Mouse (Mus musculus): ENCODE measurements around the gene Oas1h. TPM values are rescaled to one million over a fixed set of nuclear protein-coding genes. Genes with fewer than 3 reads are reported as not detected.
A peak's percentile ranks its signal among the peaks of the same experiment; 100 is the strongest.

Oas1h gene
- polyA plus RNA-seq, 1 experiment from 2014 or later: not detected

GRCm38 (mm10) chr5:120844713-120845112 lies 16.5 kb upstream of the Oas1h start:
- Histone ChIP-seq H3K27ac (ENCODE audit: low read depth, low read length) (no peak overlapping the region), H3K9ac (ENCODE audit: low read depth, low read length) (no peak overlapping the region), H3K4me2 (replicated peaks; ENCODE audit: low read depth, low read length) (no peak overlapping the region), H3K4me1 (replicated peaks; ENCODE audit: control insufficient read depth, insufficient read depth, low read length) (no peaks in the 10 kb centered on the region), H3K9me3 (ENCODE audit: control insufficient read depth, low read length) (no peaks in the 10 kb centered on the region), H3K4me3 (ENCODE audit: low read depth, low read length) (no peak overlapping the region), H3K27me3 (ENCODE audit: control insufficient read depth, insufficient read depth, low read length) (no peaks in the 10 kb centered on the region), H3K36me3 (ENCODE audit: control insufficient read depth, insufficient read depth, low read length) (no peaks in the 10 kb centered on the region)
- DNase-seq (ENCODE audit: low spot score) (no peak), ATAC-seq (ENCODE audit: low FRiP score) (no peak)
- WGBS: 84% methylated on average over 3 of the region's 3 CpGs

GRCm38 (mm10) chr5:120847067-120847466 lies 14.2 kb upstream of the Oas1h start, which contains the start of gene Oas1f:
Oas1f (plus strand) TSS chr5:120847367.
- H3K36me3 ChIP-seq (ENCODE audit: control insufficient read depth, insufficient read depth, low read length): no peaks in the 10 kb centered on the region
- WGBS: 81% methylated on average over 4 of the region's 4 CpGs
- no peak within 1 kb of the TSS for H3K27ac ChIP-seq (ENCODE audit: low read depth, low read length)
- DNase-seq (ENCODE audit: low spot score): no peak
- no peaks in the 10 kb centered on the region for H3K27me3 ChIP-seq (ENCODE audit: control insufficient read depth, insufficient read depth, low read length)
- no peak within 1 kb of the TSS for H3K9ac ChIP-seq (ENCODE audit: low read depth, low read length)
- no peaks in the 10 kb centered on the region for H3K9me3 ChIP-seq (ENCODE audit: control insufficient read depth, low read length)
- H3K4me1 ChIP-seq (replicated peaks; ENCODE audit: control insufficient read depth, insufficient read depth, low read length): no peaks in the 10 kb centered on the region
- no peak for ATAC-seq (ENCODE audit: low FRiP score)
- no peak within 1 kb of the TSS for H3K4me3 ChIP-seq (ENCODE audit: low read depth, low read length)
- H3K4me2 ChIP-seq (replicated peaks; ENCODE audit: low read depth, low read length): no peak within 1 kb of the TSS

- Histone ChIP-seq H3K27ac (ENCODE audit: low read depth, low read length) (no peak overlapping the region), H3K4me2 (replicated peaks; ENCODE audit: low read depth, low read length) (no peak overlapping the region), H3K4me1 (replicated peaks; ENCODE audit: control insufficient read depth, insufficient read depth, low read length) (no peaks in the 10 kb centered on the region), H3K4me3 (ENCODE audit: low read depth, low read length) (no peak overlapping the region), H3K36me3 (ENCODE audit: control insufficient read depth, insufficient read depth, low read length) (no peaks in the 10 kb centered on the region), H3K9ac (ENCODE audit: low read depth, low read length) (no peak overlapping the region), H3K9me3 (ENCODE audit: control insufficient read depth, low read length) (no peaks in the 10 kb centered on the region; the same call in 1 of the 2 replicates), H3K27me3 (ENCODE audit: control insufficient read depth, insufficient read depth, low read length) (no peaks in the 10 kb centered on the region)
- ATAC-seq (ENCODE audit: low FRiP score) (no peak), DNase-seq (ENCODE audit: low spot score) (peak; percentile 59)
- 62% methylated on average over 3 of the region's 3 CpGs for WGBS
These were observed 11.6 kb upstream of the Oas1h start for GRCm38 (mm10) chr5:120849601-120850136.

DNA sequence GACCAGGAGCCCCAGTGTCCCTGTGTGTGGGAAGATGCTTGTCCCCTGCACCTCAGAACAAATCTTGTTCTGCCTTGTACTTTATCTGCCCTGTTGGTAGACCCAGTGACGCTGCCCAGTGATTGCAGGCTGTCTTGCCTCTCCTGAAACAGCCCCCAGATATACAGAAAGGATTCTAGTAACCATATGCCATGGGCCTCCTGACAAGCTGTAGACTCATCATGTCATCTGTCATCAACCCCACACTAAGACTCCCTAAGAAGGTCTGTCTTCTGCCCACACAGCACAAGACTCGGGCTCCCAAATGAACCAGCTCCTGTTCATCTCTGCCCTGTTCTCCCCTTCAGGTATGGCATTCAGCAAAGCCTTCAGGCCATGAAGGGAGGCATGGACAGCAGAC lies 2.0 kb upstream of the Oas1h start:
- ATAC-seq (ENCODE audit: low FRiP score): no peak
- WGBS: 86% methylated on average over 2 of the region's 2 CpGs

DNA sequence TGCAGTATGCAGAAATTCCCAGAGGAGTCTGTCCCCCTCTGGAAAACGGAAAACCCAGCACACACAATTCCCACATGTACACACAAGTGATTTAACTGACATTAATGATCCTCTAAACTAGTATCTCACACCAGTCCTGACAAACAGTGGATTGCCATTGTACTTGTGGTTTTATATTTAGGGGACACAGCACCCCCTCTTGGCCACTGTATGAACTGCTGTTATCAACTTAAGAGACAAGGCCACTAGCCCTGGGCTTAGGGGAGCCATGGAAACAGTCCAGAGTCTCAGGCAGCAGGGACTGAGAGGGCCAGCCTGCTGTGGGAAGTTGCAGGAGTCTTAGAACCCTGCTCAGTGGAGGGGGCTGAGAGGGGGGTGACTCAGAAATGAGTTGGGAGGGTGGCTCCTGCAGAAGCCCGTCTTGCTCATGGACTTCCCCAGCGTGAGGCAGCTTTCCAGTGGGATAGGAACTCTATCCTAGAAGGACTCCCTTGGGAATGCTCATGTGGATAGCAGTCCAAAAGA lies 4.2 kb downstream of the Oas1h start:
- no peak overlapping the region for H3K4me3 ChIP-seq (ENCODE audit: low read depth, low read length)
- no peak overlapping the region for H3K27ac ChIP-seq (ENCODE audit: low read depth, low read length)
- H3K9me3 ChIP-seq (ENCODE audit: control insufficient read depth, low read length): no peaks in the 10 kb centered on the region
- H3K36me3 ChIP-seq (ENCODE audit: control insufficient read depth, insufficient read depth, low read length): no peaks in the 10 kb centered on the region
- H3K9ac ChIP-seq (ENCODE audit: low read depth, low read length): no peak overlapping the region
- H3K27me3 ChIP-seq (ENCODE audit: control insufficient read depth, insufficient read depth, low read length): no peaks in the 10 kb centered on the region
- H3K4me2 ChIP-seq (replicated peaks; ENCODE audit: low read depth, low read length): no peak overlapping the region
- H3K4me1 ChIP-seq (replicated peaks; ENCODE audit: control insufficient read depth, insufficient read depth, low read length): no peaks in the 10 kb centered on the region
- ATAC-seq (ENCODE audit: low FRiP score) (no peak), DNase-seq (ENCODE audit: low spot score) (peak; percentile 46)
- 74% methylated on average over 3 of the region's 3 CpGs for WGBS

More for the DNA sequence above, 2.0 kb upstream of the Oas1h start:
- H3K9ac ChIP-seq (ENCODE audit: low read depth, low read length): no peak overlapping the region
- no peaks in the 10 kb centered on the region for H3K36me3 ChIP-seq (ENCODE audit: control insufficient read depth, insufficient read depth, low read length)
- no peak overlapping the region for H3K4me2 ChIP-seq (replicated peaks; ENCODE audit: low read depth, low read length)
- H3K4me1 ChIP-seq (replicated peaks; ENCODE audit: control insufficient read depth, insufficient read depth, low read length): no peaks in the 10 kb centered on the region
- H3K4me3 ChIP-seq (ENCODE audit: low read depth, low read length): no peak overlapping the region
- H3K9me3 ChIP-seq (ENCODE audit: control insufficient read depth, low read length): no peaks in the 10 kb centered on the region; the same call in 1 of the 2 replicates
- no peak for DNase-seq (ENCODE audit: low spot score)
- H3K27ac ChIP-seq (ENCODE audit: low read depth, low read length): no peak overlapping the region
- no peaks in the 10 kb centered on the region for H3K27me3 ChIP-seq (ENCODE audit: control insufficient read depth, insufficient read depth, low read length)

DNA sequence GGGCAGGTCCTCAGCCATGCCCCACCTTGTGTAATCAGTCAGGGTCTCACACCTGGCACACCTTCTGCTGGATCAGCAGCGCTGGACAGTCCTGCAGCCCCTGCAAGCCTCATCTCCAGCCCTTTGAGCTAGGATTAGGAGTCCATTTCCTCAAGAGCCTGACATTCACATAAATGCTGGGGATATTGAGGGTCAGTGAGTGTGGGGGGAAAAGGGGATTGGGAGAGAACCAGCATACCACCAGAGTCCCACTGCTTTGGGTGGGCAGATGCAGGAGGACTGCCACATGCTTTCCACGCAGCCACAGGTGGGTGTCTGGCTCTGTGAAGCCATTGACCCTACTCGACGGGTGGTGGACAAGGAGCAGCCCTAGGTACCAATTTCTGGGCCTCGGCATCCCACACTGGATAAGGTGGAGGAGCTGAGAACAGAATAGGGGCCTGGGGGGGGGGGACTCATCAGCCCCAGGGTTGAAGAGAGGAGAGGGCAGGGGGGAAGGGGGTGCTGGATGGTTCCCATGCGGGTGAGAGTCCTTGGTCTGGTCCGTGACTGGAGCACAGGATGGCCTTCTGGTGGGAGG lies 8.3 kb downstream of the Oas1h start:
- WGBS: 83% methylated on average over 7 of the region's 7 CpGs
- no peaks in the 10 kb centered on the region for H3K27me3 ChIP-seq (ENCODE audit: control insufficient read depth, insufficient read depth, low read length)
- no peak overlapping the region for H3K27ac ChIP-seq (ENCODE audit: low read depth, low read length)
- DNase-seq (ENCODE audit: low spot score) (no peak), ATAC-seq (ENCODE audit: low FRiP score) (no peak)
- H3K36me3 ChIP-seq (ENCODE audit: control insufficient read depth, insufficient read depth, low read length): no peaks in the 10 kb centered on the region
- no peak overlapping the region for H3K4me3 ChIP-seq (ENCODE audit: low read depth, low read length)
- no peak overlapping the region for H3K4me2 ChIP-seq (replicated peaks; ENCODE audit: low read depth, low read length)
- no peaks in the 10 kb centered on the region for H3K9me3 ChIP-seq (ENCODE audit: control insufficient read depth, low read length)
- H3K4me1 ChIP-seq (replicated peaks; ENCODE audit: control insufficient read depth, insufficient read depth, low read length): no peaks in the 10 kb centered on the region
- H3K9ac ChIP-seq (ENCODE audit: low read depth, low read length): no peak overlapping the region

DNA sequence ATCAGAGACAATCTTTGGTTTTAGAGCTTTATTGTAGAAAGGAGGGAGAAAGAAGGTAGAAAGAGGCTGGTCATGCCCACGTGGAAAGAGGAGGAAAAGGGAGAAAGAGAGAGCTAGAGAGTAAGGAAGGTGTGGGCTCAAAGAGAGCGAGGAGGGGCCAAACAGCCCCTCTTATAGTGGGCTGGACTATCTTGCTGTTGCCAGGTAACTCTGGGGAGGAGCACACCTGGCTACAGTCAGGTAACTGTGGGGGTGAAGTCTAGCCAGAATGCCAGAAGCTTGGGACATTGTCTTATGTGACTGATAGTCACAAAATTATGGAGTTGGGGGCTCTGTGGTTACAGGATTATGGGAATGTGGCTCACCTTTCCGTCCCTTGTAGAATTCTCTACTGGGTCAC lies 8.9 kb downstream of the Oas1h start:
- H3K4me2 ChIP-seq (replicated peaks; ENCODE audit: low read depth, low read length): no peak overlapping the region
- H3K27ac ChIP-seq (ENCODE audit: low read depth, low read length): no peak overlapping the region
- DNase-seq (ENCODE audit: low spot score) (no peak), ATAC-seq (ENCODE audit: low FRiP score) (no peak)
- H3K4me1 ChIP-seq (replicated peaks; ENCODE audit: control insufficient read depth, insufficient read depth, low read length): no peaks in the 10 kb centered on the region
- no peaks in the 10 kb centered on the region for H3K9me3 ChIP-seq (ENCODE audit: control insufficient read depth, low read length)
- no peaks in the 10 kb centered on the region for H3K36me3 ChIP-seq (ENCODE audit: control insufficient read depth, insufficient read depth, low read length)
- H3K27me3 ChIP-seq (ENCODE audit: control insufficient read depth, insufficient read depth, low read length): no peaks in the 10 kb centered on the region
- 53% methylated on average over 3 of the region's 3 CpGs for WGBS
- no peak overlapping the region for H3K9ac ChIP-seq (ENCODE audit: low read depth, low read length)
- no peak overlapping the region for H3K4me3 ChIP-seq (ENCODE audit: low read depth, low read length)

GRCm38 (mm10) chr5:120870782-120871181 lies 9.6 kb downstream of the Oas1h start:
- Histone ChIP-seq H3K4me1 (replicated peaks; ENCODE audit: control insufficient read depth, insufficient read depth, low read length) (no peaks in the 10 kb centered on the region), H3K9ac (ENCODE audit: low read depth, low read length) (no peak overlapping the region), H3K36me3 (ENCODE audit: control insufficient read depth, insufficient read depth, low read length) (no peaks in the 10 kb centered on the region), H3K4me3 (ENCODE audit: low read depth, low read length) (no peak overlapping the region), H3K27me3 (ENCODE audit: control insufficient read depth, insufficient read depth, low read length) (no peaks in the 10 kb centered on the region), H3K27ac (ENCODE audit: low read depth, low read length) (no peak overlapping the region), H3K9me3 (ENCODE audit: control insufficient read depth, low read length) (no peaks in the 10 kb centered on the region), H3K4me2 (replicated peaks; ENCODE audit: low read depth, low read length) (no peak overlapping the region)
- 81% methylated on average over 7 of the region's 7 CpGs for WGBS
- ATAC-seq (ENCODE audit: low FRiP score): no peak
- no peak for DNase-seq (ENCODE audit: low spot score)

DNA sequence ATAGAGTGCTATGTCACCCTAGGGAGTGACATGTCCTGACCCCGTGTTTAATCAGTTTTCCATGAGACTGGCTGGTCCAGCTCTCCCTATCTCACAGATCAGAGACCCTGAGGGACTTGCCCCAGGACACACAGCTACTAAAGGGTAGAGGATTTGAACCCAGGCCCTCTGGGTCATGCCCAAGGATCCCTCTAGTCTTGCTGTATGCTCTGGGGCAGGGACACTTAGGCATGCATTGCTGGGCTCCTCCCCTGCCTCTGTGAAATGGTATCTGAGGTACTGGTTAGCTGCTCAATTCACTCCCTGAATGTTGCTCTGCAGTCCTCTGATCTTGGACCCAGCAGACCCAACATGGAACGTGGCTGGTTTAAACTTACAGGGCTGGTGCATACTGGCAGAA lies 10.2 kb downstream of the Oas1h start:
- DNase-seq (ENCODE audit: low spot score) (no peak), ATAC-seq (ENCODE audit: low FRiP score) (no peak)
- WGBS: 56% methylated on average over 2 of the region's 2 CpGs
- Histone ChIP-seq H3K4me2 (replicated peaks; ENCODE audit: low read depth, low read length) (no peak overlapping the region), H3K9me3 (ENCODE audit: control insufficient read depth, low read length) (no peaks in the 10 kb centered on the region), H3K4me3 (ENCODE audit: low read depth, low read length) (no peak overlapping the region), H3K36me3 (ENCODE audit: control insufficient read depth, insufficient read depth, low read length) (no peaks in the 10 kb centered on the region), H3K4me1 (replicated peaks; ENCODE audit: control insufficient read depth, insufficient read depth, low read length) (no peaks in the 10 kb centered on the region), H3K27me3 (ENCODE audit: control insufficient read depth, insufficient read depth, low read length) (no peaks in the 10 kb centered on the region), H3K9ac (ENCODE audit: low read depth, low read length) (no peak overlapping the region), H3K27ac (ENCODE audit: low read depth, low read length) (no peak overlapping the region)
